Comparison of ENCODE assay signal across 9 mouse cellular contexts in genomic region chr8:105217926-105218522, GRCm38 (mm10). TPM values are rescaled to one million over a fixed set of nuclear protein-coding genes. Genes with fewer than 3 reads are reported as not detected.
A peak's percentile ranks its signal among the peaks of the same experiment; 100 is the strongest.
DNase-seq lines count a peak whose midpoint lies in the region; ATAC-seq and TF ChIP-seq lines count a peak whose summit lies in the region.
"Had no signal": no experiment of that assay in that cellular context is flagged by ENCODE, and none has a peak within 500 bp of the region (broad histone marks: within the 10 kb centered on the region; RNA-seq: fewer than 3 reads in every experiment).

No protein-coding gene starts in this region.

- 85% methylated on average over 5 of the region's 5 CpGs for WGBS in midbrain, embryonic 11.5 days
- 79% methylated on average over 5 of the region's 5 CpGs for WGBS in midbrain, embryonic 16.5 days

- no peaks in the 10 kb centered on the region for H3K27me3 ChIP-seq in midbrain, embryonic 11.5 days (ENCODE audit: control insufficient read depth, insufficient read depth, low read length)
- H3K27me3 ChIP-seq in midbrain, embryonic 16.5 days (ENCODE audit: control insufficient read depth, insufficient read depth, low read depth, low read length), result no peaks in the 10 kb centered on the region
- H3K27me3 ChIP-seq: embryonic facial prominence, embryonic 13.5 days had no signal

- DNase-seq in gastrocnemius, adult 18-20 months (ENCODE audit: low spot score), result peak; percentile 56
- no peak for DNase-seq in gastrocnemius, postnatal 10 days
- peak; percentile 89 for DNase-seq in midbrain, embryonic 11.5 days (ENCODE audit: low spot score, missing footprints)
- DNase-seq in lung, postnatal 25 days (ENCODE audit: low spot score), result peak; percentile 71
- no peak for DNase-seq in ovary, postnatal 10 days (ENCODE audit: low spot score)
- no peak for DNase-seq in cerebellum, adult 11 months

- no peak for TF ChIP-seq POLR2A in cortical plate, adult 2 months (IDR thresholded peaks at IDR 0.05; ENCODE audit: extremely low read depth, insufficient read depth, low read length)

- H3K4me1 ChIP-seq in midbrain, embryonic 11.5 days (ENCODE audit: control insufficient read depth, insufficient read depth, low read length), result no peaks in the 10 kb centered on the region
- no peaks in the 10 kb centered on the region for H3K4me1 ChIP-seq in midbrain, embryonic 16.5 days (ENCODE audit: control insufficient read depth, insufficient read depth, low read length)
- H3K4me1 ChIP-seq in cortical plate, adult 2 months (ENCODE audit: control insufficient read depth, insufficient read depth, low read length), result no peaks in the 10 kb centered on the region; the same call in 1 of the 2 replicates
- H3K4me1 ChIP-seq: embryonic facial prominence, embryonic 13.5 days had no signal

- no peak overlapping the region for H3K27ac ChIP-seq in midbrain, embryonic 11.5 days (ENCODE audit: low read depth, low read length)
- no peak overlapping the region for H3K27ac ChIP-seq in midbrain, embryonic 16.5 days (ENCODE audit: low read length)
- no peak overlapping the region for H3K27ac ChIP-seq in cortical plate, adult 2 months (ENCODE audit: insufficient read depth, low read length)
- H3K27ac ChIP-seq: embryonic facial prominence, embryonic 13.5 days had no signal

- peak; percentile 35; the same call in 1 of the 2 replicates for ATAC-seq in midbrain, embryonic 11.5 days (ENCODE audit: low FRiP score)
- no peak for ATAC-seq in midbrain, embryonic 16.5 days

- H3K4me3 ChIP-seq in midbrain, embryonic 11.5 days (ENCODE audit: low read depth, low read length), result no peak overlapping the region
- no peak overlapping the region for H3K4me3 ChIP-seq in midbrain, embryonic 16.5 days (ENCODE audit: low read depth, low read length)
- no peak overlapping the region for H3K4me3 ChIP-seq in cortical plate, adult 2 months (ENCODE audit: insufficient read depth, low read length)
- H3K4me3 ChIP-seq: embryonic facial prominence, embryonic 13.5 days had no signal

- no peak overlapping the region for H3K4me2 ChIP-seq in midbrain, embryonic 11.5 days
- no peak overlapping the region for H3K4me2 ChIP-seq in midbrain, embryonic 16.5 days (ENCODE audit: low read length)
- H3K4me2 ChIP-seq: embryonic facial prominence, embryonic 13.5 days had no signal

- no peak overlapping the region for H3K9ac ChIP-seq in midbrain, embryonic 11.5 days (ENCODE audit: low read length)
- H3K9ac ChIP-seq in midbrain, embryonic 16.5 days (ENCODE audit: low read depth, low read length), result no peak overlapping the region
- H3K9ac ChIP-seq: embryonic facial prominence, embryonic 13.5 days had no signal

- 0 out of 2 replicates have a peak, but pooled peaks cover 2% of the 10 kb centered on the region for H3K36me3 ChIP-seq in midbrain, embryonic 11.5 days (ENCODE audit: control insufficient read depth, insufficient read depth, low read length)
- H3K36me3 ChIP-seq in midbrain, embryonic 16.5 days (ENCODE audit: control insufficient read depth, insufficient read depth, low read length), result no peaks in the 10 kb centered on the region

- H3K9me3 ChIP-seq in midbrain, embryonic 11.5 days (ENCODE audit: control insufficient read depth, low read length), result no peaks in the 10 kb centered on the region
- no peaks in the 10 kb centered on the region for H3K9me3 ChIP-seq in midbrain, embryonic 16.5 days (replicated peaks; ENCODE audit: control insufficient read depth, low read length, poor library complexity, severe bottlenecking)
- H3K9me3 ChIP-seq: embryonic facial prominence, embryonic 13.5 days had no signal

- TF ChIP-seq CTCF in cortical plate, adult 2 months (IDR thresholded peaks at IDR 0.05; ENCODE audit: extremely low read depth, insufficient read depth, low read length), result peak; percentile 25; the same call in 1 of the 2 replicates

RNA-seq across cellular contexts. Expression of gene D230025D16Rik, which starts 6.9 kb away (rescaled TPM):
- 10 to 100 TPM; 39.5 to 47.6 TPM for total RNA-seq in gastrocnemius, adult 18-20 months (2021)
- 10 to 100 TPM; 16.1 to 18.4 TPM for total RNA-seq in gastrocnemius, postnatal 10 days (2021)
- polyA plus RNA-seq in midbrain, embryonic 11.5 days (2014; fragmentation: Nextera tagmentation; extraction: Ambion mirVana), result 32.3 and 32.9 TPM in 2 replicates
- polyA plus RNA-seq in midbrain, embryonic 16.5 days (2015; fragmentation: Nextera tagmentation; extraction: Ambion mirVana), result 34.6 and 37.5 TPM in 2 replicates
- 39.4 and 39.5 TPM in 2 replicates for polyA plus RNA-seq in cortical plate, adult 2 months (2012; rRNA removed)

RNA-seq across cellular contexts. Expression of gene B3gnt9, which starts 36.9 kb away (rescaled TPM):
- total RNA-seq in gastrocnemius, adult 18-20 months (2021), result 1 to 10 TPM; 1.3 to 1.9 TPM
- 1 to 10 TPM; 8.6 to 9.9 TPM for total RNA-seq in gastrocnemius, postnatal 10 days (2021)
- 5.6 and 6.1 TPM in 2 replicates for polyA plus RNA-seq in midbrain, embryonic 11.5 days (2014; fragmentation: Nextera tagmentation; extraction: Ambion mirVana)
- polyA plus RNA-seq in midbrain, embryonic 16.5 days (2015; fragmentation: Nextera tagmentation; extraction: Ambion mirVana), result 5.8 and 8.9 TPM in 2 replicates
- polyA plus RNA-seq in cortical plate, adult 2 months (2012; rRNA removed), result 5.2 and 5.5 TPM in 2 replicates

RNA-seq across cellular contexts. Expression of gene Tradd, which starts 46.4 kb away (rescaled TPM):
- total RNA-seq in gastrocnemius, adult 18-20 months (2021), result 1 to 10 TPM; 2.8 to 3.3 TPM
- total RNA-seq in gastrocnemius, postnatal 10 days (2021), result 1 to 10 TPM; 3.3 to 4.4 TPM
- 11.3 and 15.0 TPM in 2 replicates for polyA plus RNA-seq in midbrain, embryonic 11.5 days (2014; fragmentation: Nextera tagmentation; extraction: Ambion mirVana)
- polyA plus RNA-seq in midbrain, embryonic 16.5 days (2015; fragmentation: Nextera tagmentation; extraction: Ambion mirVana), result 12.8 and 14.0 TPM in 2 replicates
- 7.6 and 8.3 TPM in 2 replicates for polyA plus RNA-seq in cortical plate, adult 2 months (2012; rRNA removed)

RNA-seq across cellular contexts. Expression of gene Fbxl8, which starts 46.4 kb away (rescaled TPM):
- under 1 TPM; 0.55 to 0.71 TPM for total RNA-seq in gastrocnemius, adult 18-20 months (2021)
- 1 to 10 TPM in 1 of 2 experiments, under 1 TPM in 1; 0.85 to 1.6 TPM for total RNA-seq in gastrocnemius, postnatal 10 days (2021)
- 0.84 and 1.5 TPM in 2 replicates for polyA plus RNA-seq in midbrain, embryonic 11.5 days (2014; fragmentation: Nextera tagmentation; extraction: Ambion mirVana)
- 0.82 and 1.1 TPM in 2 replicates for polyA plus RNA-seq in midbrain, embryonic 16.5 days (2015; fragmentation: Nextera tagmentation; extraction: Ambion mirVana)
- 2.0 and 2.2 TPM in 2 replicates for polyA plus RNA-seq in cortical plate, adult 2 months (2012; rRNA removed)

RNA-seq across cellular contexts. Expression of gene Cbfb, which starts 47.5 kb away (rescaled TPM):
- 10 to 100 TPM; 80.3 to 88.8 TPM for total RNA-seq in gastrocnemius, adult 18-20 months (2021)
- total RNA-seq in gastrocnemius, postnatal 10 days (2021), result 10 to 100 TPM; 39.8 to 46.9 TPM
- 49.8 and 60.2 TPM in 2 replicates for polyA plus RNA-seq in midbrain, embryonic 11.5 days (2014; fragmentation: Nextera tagmentation; extraction: Ambion mirVana)
- polyA plus RNA-seq in midbrain, embryonic 16.5 days (2015; fragmentation: Nextera tagmentation; extraction: Ambion mirVana), result 19.7 and 22.9 TPM in 2 replicates
- polyA plus RNA-seq in cortical plate, adult 2 months (2012; rRNA removed), result 17.7 and 18.5 TPM in 2 replicates

Comparison
In these comparisons a context has a peak if more than half of its experiments do, and no peak if none do; other contexts are left out.
1. DNase-seq: peak in gastrocnemius, adult 18-20 months (single experiment), midbrain, embryonic 11.5 days (single experiment) and lung, postnatal 25 days (single experiment); none in gastrocnemius, postnatal 10 days (single experiment), ovary, postnatal 10 days (single experiment) and cerebellum, adult 11 months (single experiment).